Mouse (Mus musculus): Measurements from ENCODE around the gene Upk2. TPM values are rescaled to one million over a fixed set of nuclear protein-coding genes. Genes with fewer than 3 reads are reported as not detected.

Upk2 gene
- polyA plus RNA-seq, 1 experiment = not detected

GRCm38 (mm10) chr9:44496803-44497461 is 42.2 kb upstream of the Upk2 start:
- H3K27me3 ChIP-seq (ENCODE audit: control insufficient read depth) = peaks cover 37% of the 10 kb centered on the region
- no peak overlapping the region for H3K4me3 ChIP-seq (replicated peaks)
- TF ChIP-seq TAL1 (IDR thresholded peaks at IDR 0.05; ENCODE audit: low read length) = no peak
- no peak for TF ChIP-seq GATA1 (IDR thresholded peaks at IDR 0.05; ENCODE audit: low read length)
- H3K9me3 ChIP-seq (ENCODE audit: control insufficient read depth, low read length) = no peaks in the 10 kb centered on the region
- H3K36me3 ChIP-seq (ENCODE audit: control insufficient read depth) = no peaks in the 10 kb centered on the region; the same call in 1 of the 2 replicates
- H3K4me1 ChIP-seq (ENCODE audit: control insufficient read depth) = peaks cover 13% of the 10 kb centered on the region

- Histone ChIP-seq H3K36me3 (ENCODE audit: control insufficient read depth) (no peaks in the 10 kb centered on the region), H3K9me3 (ENCODE audit: control insufficient read depth, low read length) (no peaks in the 10 kb centered on the region), H3K4me3 (replicated peaks) (no peak overlapping the region), H3K27me3 (ENCODE audit: control insufficient read depth) (peaks cover 37% of the 10 kb centered on the region), H3K4me1 (ENCODE audit: control insufficient read depth) (peaks cover 9% of the 10 kb centered on the region)
- TF ChIP-seq GATA1 (IDR thresholded peaks at IDR 0.05; ENCODE audit: low read length) = no peak
- TF ChIP-seq TAL1 (IDR thresholded peaks at IDR 0.05; ENCODE audit: low read length) = no peak
These were observed 41.1 kb upstream of the Upk2 start for GRCm38 (mm10) chr9:44495810-44496344.

- peaks cover 33% of the 10 kb centered on the region for H3K27me3 ChIP-seq (ENCODE audit: control insufficient read depth)
- H3K9me3 ChIP-seq (ENCODE audit: control insufficient read depth, low read length) = no peaks in the 10 kb centered on the region
- H3K36me3 ChIP-seq (ENCODE audit: control insufficient read depth) = no peaks in the 10 kb centered on the region
- peaks cover 6% of the 10 kb centered on the region for H3K4me1 ChIP-seq (ENCODE audit: control insufficient read depth)
- no peak for TF ChIP-seq GATA1 (IDR thresholded peaks at IDR 0.05; ENCODE audit: low read length)
- TF ChIP-seq TAL1 (IDR thresholded peaks at IDR 0.05; ENCODE audit: low read length) = no peak
- H3K4me3 ChIP-seq (replicated peaks) = no peak overlapping the region
These were observed 40.4 kb upstream of the Upk2 start for GRCm38 (mm10) chr9:44494863-44495809.

GRCm38 (mm10) chr9:44494261-44494862 is 39.6 kb upstream of the Upk2 start:
- Histone ChIP-seq H3K36me3 (ENCODE audit: control insufficient read depth) (no peaks in the 10 kb centered on the region), H3K9me3 (ENCODE audit: control insufficient read depth, low read length) (no peaks in the 10 kb centered on the region), H3K4me3 (replicated peaks) (no peak overlapping the region), H3K27me3 (ENCODE audit: control insufficient read depth) (peaks cover 26% of the 10 kb centered on the region), H3K4me1 (ENCODE audit: control insufficient read depth) (peaks cover 5% of the 10 kb centered on the region)
- no peak for TF ChIP-seq TAL1 (IDR thresholded peaks at IDR 0.05; ENCODE audit: low read length)
- TF ChIP-seq GATA1 (IDR thresholded peaks at IDR 0.05; ENCODE audit: low read length) = no peak

GRCm38 (mm10) chr9:44492631-44493461 is 38.1 kb upstream of the Upk2 start:
- H3K4me3 ChIP-seq (replicated peaks) = no peak overlapping the region
- H3K4me1 ChIP-seq (ENCODE audit: control insufficient read depth) = peaks cover 2% of the 10 kb centered on the region
- H3K36me3 ChIP-seq (ENCODE audit: control insufficient read depth) = no peaks in the 10 kb centered on the region
- H3K27me3 ChIP-seq (ENCODE audit: control insufficient read depth) = peaks cover 10% of the 10 kb centered on the region
- H3K9me3 ChIP-seq (ENCODE audit: control insufficient read depth, low read length) = no peaks in the 10 kb centered on the region
- TF ChIP-seq GATA1 (IDR thresholded peaks at IDR 0.05; ENCODE audit: low read length) = no peak
- no peak for TF ChIP-seq TAL1 (IDR thresholded peaks at IDR 0.05; ENCODE audit: low read length)

GRCm38 (mm10) chr9:44491351-44491750 is 36.6 kb upstream of the Upk2 start:
- no peaks in the 10 kb centered on the region for H3K9me3 ChIP-seq (ENCODE audit: control insufficient read depth, low read length)
- H3K27me3 ChIP-seq (ENCODE audit: control insufficient read depth) = peaks cover 3% of the 10 kb centered on the region; the same call in 1 of the 2 replicates

GRCm38 (mm10) chr9:44490086-44490967 is 35.6 kb upstream of the Upk2 start:
- no peak overlapping the region for H3K4me3 ChIP-seq (replicated peaks)
- H3K27me3 ChIP-seq (ENCODE audit: control insufficient read depth) = peaks cover 3% of the 10 kb centered on the region; the same call in 1 of the 2 replicates
- TF ChIP-seq GATA1 (IDR thresholded peaks at IDR 0.05; ENCODE audit: low read length) = no peak
- TF ChIP-seq TAL1 (IDR thresholded peaks at IDR 0.05; ENCODE audit: low read length) = no peak
- H3K9me3 ChIP-seq (ENCODE audit: control insufficient read depth, low read length) = no peaks in the 10 kb centered on the region
- peaks cover 2% of the 10 kb centered on the region for H3K4me1 ChIP-seq (ENCODE audit: control insufficient read depth)
- no peaks in the 10 kb centered on the region for H3K36me3 ChIP-seq (ENCODE audit: control insufficient read depth)

More at GRCm38 (mm10) chr9:44491351-44491750, 36.6 kb upstream of the Upk2 start:
- TF ChIP-seq GATA1 (IDR thresholded peaks at IDR 0.05; ENCODE audit: low read length) = no peak
- TF ChIP-seq TAL1 (IDR thresholded peaks at IDR 0.05; ENCODE audit: low read length) = no peak
- no peaks in the 10 kb centered on the region for H3K36me3 ChIP-seq (ENCODE audit: control insufficient read depth)
- H3K4me3 ChIP-seq (replicated peaks) = no peak overlapping the region
- peaks cover 2% of the 10 kb centered on the region for H3K4me1 ChIP-seq (ENCODE audit: control insufficient read depth)

Measured in erythroblast, embryonic 14.5 days (primary cell).